Mouse (Mus musculus): ENCODE data around the gene Mst1. TPM values are rescaled to one million over a fixed set of nuclear protein-coding genes. Genes with fewer than 3 reads are reported as not detected.

Gene Mst1
- polyA plus RNA-seq, 1 experiment from 2014 or later: not detected

DNA sequence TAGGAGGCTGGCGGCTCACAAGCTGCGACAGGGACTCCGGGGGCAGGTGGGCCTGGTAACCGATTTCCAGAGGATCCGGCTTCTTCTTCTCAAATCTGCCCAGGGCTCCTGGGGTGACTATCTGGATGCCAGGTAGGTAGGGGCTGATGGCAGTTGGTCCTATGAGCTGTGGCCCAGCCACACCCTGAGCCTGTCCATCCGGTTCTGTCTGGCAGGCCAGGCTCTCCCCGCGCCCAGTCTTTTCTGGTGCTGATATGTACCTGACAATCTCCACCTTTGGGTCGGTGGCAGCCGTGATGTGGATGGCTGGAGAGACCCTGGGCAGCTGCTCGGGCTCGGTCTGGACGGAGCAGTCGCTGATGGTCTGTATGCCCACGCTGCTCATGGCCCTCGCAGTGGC is 29.9 kb downstream of the Mst1 start:
- Histone ChIP-seq H3K9ac (no peak overlapping the region), H3K4me1 (peaks cover 16% of the 10 kb centered on the region), H3K4me3 (no peak overlapping the region), H3K9me3 (replicated peaks) (no peaks in the 10 kb centered on the region), H3K27me3 (no peaks in the 10 kb centered on the region), H3K4me2 (no peak overlapping the region), H3K27ac (no peak overlapping the region), H3K36me3 (ENCODE audit: poor library complexity, severe bottlenecking) (peaks cover 78% of the 10 kb centered on the region)
- no peak for ATAC-seq
- 94% methylated on average over 16 of the region's 16 CpGs for WGBS

DNA sequence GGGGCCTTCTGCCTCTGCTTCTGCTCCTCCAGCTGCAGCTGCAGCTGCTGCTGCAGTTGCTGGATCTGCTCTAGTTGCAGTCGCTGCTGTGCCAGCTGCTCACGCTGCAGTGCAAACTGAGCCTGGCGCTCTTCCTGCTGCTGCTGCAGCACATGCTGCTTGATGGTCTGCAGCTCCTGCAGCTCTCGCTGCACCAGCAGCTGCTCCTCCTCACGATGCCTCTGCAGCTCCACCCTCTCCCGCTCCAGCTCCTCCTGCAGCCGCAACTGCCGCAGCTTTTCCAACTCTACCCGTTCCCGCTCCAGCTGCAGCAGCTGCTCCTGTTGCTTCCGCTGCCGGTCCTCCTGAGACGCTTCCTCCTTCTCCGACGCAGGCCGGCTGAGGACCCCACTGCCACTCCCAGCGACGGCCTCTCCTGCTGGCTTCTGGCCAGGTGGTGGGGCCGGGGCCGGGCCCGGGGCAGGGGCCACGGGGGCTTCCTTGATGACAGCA is 30.9 kb downstream of the Mst1 start:
- Histone ChIP-seq H3K9ac (0 out of 2 replicates have a peak overlapping the region, but pooled peaks have one; percentile 3), H3K27me3 (no peaks in the 10 kb centered on the region), H3K36me3 (ENCODE audit: poor library complexity, severe bottlenecking) (peaks cover 79% of the 10 kb centered on the region), H3K4me1 (peaks cover 13% of the 10 kb centered on the region), H3K9me3 (replicated peaks) (no peaks in the 10 kb centered on the region), H3K4me2 (peak overlapping the region; percentile 39), H3K4me3 (no peak overlapping the region; the same call in 1 of the 2 replicates), H3K27ac (peak overlapping the region; percentile 42; the same call in 1 of the 2 replicates)
- no peak for ATAC-seq
- WGBS: 20% methylated on average over 22 of the region's 22 CpGs

DNA sequence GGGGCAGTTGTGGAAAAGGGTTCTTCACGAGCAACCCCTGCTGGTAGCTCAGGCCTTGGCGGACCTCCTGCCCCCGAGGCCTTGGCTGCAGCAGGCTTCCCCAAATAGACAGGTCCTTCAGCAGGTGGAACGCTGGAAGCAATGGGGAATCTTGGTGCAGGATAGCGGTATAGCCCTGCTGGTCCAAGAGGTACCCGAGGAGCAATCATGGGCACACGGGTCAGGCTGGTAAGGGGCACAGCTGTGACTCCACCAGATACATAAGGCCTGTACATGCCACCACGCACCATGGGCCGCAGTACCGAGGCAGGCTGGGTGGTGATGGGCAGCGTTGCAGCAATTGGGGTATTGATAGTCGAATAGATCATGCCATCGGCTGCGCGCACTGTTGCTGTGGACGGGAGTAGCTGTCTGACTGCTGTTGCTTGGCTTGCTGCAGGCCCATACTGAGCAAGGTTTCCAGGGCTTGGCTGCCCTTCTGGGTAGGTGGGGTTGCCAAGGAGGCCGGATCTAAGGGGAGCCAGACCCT is 31.4 kb downstream of the Mst1 start:
- Histone ChIP-seq H3K36me3 (ENCODE audit: poor library complexity, severe bottlenecking) (peaks cover 79% of the 10 kb centered on the region), H3K4me1 (peaks cover 13% of the 10 kb centered on the region), H3K9ac (0 out of 2 replicates have a peak overlapping the region, but pooled peaks have one; percentile 3), H3K9me3 (replicated peaks) (no peaks in the 10 kb centered on the region), H3K4me3 (no peak overlapping the region), H3K27ac (no peak overlapping the region), H3K4me2 (peak overlapping the region; percentile 39), H3K27me3 (no peaks in the 10 kb centered on the region)
- ATAC-seq: no peak
- 79% methylated on average over 17 of the region's 17 CpGs for WGBS

DNA sequence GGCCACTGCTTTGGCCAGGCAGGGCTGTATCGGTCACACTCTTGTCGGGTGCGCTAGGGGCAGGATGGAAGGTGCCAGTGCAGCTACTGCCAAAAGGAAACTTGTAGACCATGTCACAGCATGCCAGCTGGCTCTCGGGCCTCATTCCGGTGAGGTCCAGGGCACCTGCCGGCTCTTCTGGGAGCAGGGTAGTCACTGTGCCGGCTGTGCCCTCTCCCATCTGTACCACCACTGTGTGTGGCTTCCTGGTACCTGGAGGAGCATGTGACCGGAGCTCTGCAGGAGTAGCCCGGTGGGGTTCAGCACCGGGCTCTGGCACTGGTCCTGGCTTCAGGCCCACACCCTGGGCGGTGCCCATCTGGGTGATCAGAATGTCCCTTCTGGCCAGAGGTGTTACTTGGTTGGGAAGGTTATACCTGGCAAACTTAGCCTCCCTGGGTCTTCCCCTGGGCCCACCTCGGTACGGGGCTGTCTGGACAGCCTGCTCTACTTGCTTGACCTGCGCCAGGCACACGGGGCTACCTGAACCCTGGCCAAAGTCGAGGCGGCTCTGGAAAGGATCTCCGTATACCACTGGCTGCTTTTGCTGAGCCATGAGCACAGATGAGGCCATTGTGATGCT is 32.6 kb downstream of the Mst1 start:
- Histone ChIP-seq H3K9me3 (replicated peaks) (no peaks in the 10 kb centered on the region), H3K4me2 (no peak overlapping the region), H3K9ac (no peak overlapping the region), H3K27me3 (no peaks in the 10 kb centered on the region), H3K4me3 (no peak overlapping the region), H3K36me3 (ENCODE audit: poor library complexity, severe bottlenecking) (peaks cover 74% of the 10 kb centered on the region), H3K4me1 (peaks cover 13% of the 10 kb centered on the region), H3K27ac (no peak overlapping the region)
- ATAC-seq: no peak
- 95% methylated on average over 18 of the region's 18 CpGs for WGBS

DNA sequence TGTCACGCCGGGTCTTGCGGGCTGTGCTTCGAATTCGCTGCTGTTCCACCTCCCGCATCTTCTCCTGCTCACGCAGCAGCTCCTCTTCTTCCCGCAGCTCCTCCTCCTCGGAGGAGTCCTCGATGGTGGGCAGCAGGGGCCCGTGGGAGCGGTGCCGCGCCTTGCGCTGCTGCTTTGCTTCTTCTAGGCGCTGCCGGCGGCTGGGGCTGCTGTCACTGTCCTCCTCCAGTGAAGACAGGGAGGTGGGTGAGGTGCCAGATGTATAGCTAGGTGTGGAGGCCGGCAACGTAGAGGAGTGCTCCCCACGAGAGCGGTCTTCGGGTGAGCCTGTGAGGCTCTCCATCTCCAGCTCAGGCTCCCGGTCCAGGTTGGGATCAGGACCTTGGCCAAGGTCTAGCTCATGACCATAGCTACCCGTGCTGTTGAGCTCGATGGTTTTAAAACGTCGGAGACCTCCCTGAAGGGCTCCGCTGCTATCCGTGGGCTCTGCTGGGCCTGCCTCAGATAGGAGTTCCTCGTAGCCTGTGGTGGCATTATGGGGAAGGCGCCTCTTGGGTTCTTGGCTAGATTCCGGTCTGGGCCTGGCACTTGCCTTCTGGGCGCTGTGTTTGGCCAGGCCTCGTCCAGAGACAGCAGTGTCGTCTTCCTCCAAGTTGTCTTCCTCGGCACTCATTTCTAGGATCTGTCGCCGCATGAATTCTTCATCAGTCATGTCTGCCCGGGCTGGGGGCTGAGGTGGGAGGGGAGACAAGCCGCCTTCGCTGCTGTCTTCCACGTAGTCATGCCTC is 35.2 kb downstream of the Mst1 start:
- Histone ChIP-seq H3K4me3 (no peak overlapping the region), H3K4me2 (no peak overlapping the region), H3K27me3 (no peaks in the 10 kb centered on the region), H3K36me3 (ENCODE audit: poor library complexity, severe bottlenecking) (peaks cover 65% of the 10 kb centered on the region), H3K27ac (no peak overlapping the region), H3K9ac (no peak overlapping the region), H3K4me1 (peaks cover 12% of the 10 kb centered on the region), H3K9me3 (replicated peaks) (no peaks in the 10 kb centered on the region)
- 77% methylated on average over 43 of the region's 43 CpGs for WGBS
- no peak for ATAC-seq

DNA sequence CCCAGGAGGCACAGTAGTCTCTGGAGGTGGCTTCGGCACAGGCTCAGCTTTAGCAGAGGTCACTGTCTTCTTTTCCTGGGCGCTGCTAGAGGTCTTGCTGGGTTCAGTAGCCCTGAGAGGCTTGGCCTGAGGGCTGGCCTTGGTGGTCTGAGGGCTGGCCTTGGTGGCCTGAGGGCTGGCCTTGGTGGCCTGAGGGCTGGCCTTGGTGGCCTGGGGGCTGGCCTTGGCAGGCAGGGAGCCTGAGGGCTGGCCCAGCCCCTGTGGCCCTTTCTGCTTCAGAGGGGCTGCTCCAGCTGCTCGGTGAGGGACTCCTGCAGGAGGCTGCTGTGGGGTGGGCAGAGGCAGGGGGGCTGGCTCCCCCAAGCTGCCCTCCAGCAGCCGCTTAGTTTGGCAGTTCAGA is 36.9 kb downstream of the Mst1 start:
- Histone ChIP-seq H3K27me3 (no peaks in the 10 kb centered on the region), H3K4me1 (no peaks in the 10 kb centered on the region), H3K36me3 (ENCODE audit: poor library complexity, severe bottlenecking) (peaks cover 52% of the 10 kb centered on the region), H3K4me2 (no peak overlapping the region), H3K9ac (no peak overlapping the region; the same call in 1 of the 2 replicates), H3K9me3 (replicated peaks) (no peaks in the 10 kb centered on the region), H3K27ac (no peak overlapping the region), H3K4me3 (no peak overlapping the region)
- ATAC-seq: no peak
- 57% methylated on average over 4 of the region's 4 CpGs for WGBS

DNA sequence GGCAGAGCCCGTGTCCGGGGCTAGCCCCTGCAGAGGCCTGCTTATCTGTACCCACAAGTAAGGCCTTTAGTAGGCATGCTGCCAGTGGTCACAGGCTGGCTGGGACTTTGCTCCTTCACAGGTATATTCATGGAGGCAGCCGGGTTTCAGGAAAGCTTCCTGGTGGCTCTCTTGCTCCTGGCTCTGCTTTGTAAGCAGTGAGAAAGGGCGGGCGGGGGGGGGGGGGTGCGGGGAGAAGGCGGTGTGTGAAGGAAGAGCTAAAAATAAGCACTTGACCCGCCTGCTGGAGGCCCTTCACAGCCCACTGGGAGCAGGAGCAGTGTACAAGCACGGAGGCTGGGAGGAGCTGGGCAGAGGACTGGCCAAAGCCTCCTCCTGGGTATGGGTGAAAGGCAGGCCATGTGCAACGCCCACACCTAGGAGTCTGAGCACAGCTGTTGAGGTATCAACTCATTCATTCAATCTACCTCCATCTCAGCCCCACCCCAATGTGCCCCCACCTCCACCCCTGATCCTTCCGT is 39.7 kb downstream of the Mst1 start:
- 65% methylated on average over 11 of the region's 11 CpGs for WGBS
- ATAC-seq: no peak
- no peak overlapping the region for H3K27ac ChIP-seq
- H3K4me1 ChIP-seq: no peaks in the 10 kb centered on the region
- no peak overlapping the region for H3K9ac ChIP-seq
- no peak overlapping the region for H3K4me3 ChIP-seq
- H3K36me3 ChIP-seq (ENCODE audit: poor library complexity, severe bottlenecking): peaks cover 24% of the 10 kb centered on the region
- no peaks in the 10 kb centered on the region for H3K27me3 ChIP-seq
- H3K9me3 ChIP-seq (replicated peaks): no peaks in the 10 kb centered on the region
- H3K4me2 ChIP-seq: no peak overlapping the region

DNA sequence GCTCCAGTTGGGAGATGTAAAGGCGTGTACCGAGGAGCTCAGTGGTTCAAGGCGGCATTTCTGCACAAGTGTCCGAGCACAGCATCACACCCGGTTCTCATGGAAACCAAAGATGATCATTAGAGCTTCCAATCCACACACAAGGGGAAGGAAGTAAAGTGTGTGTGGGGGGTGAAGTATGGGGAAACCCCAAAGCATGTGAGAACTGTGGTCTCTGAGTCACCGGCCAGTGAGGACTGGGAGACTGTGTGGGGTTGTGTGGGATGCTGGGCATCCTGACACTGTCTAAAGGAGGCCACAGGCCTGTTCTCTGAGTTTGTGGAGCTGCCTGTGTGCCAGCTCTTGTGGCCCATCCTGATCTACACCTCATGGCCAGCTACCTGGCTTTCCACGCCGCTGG is 40.4 kb downstream of the Mst1 start:
- Histone ChIP-seq H3K4me1 (no peaks in the 10 kb centered on the region), H3K9ac (no peak overlapping the region), H3K27ac (no peak overlapping the region), H3K4me2 (no peak overlapping the region), H3K9me3 (replicated peaks) (no peaks in the 10 kb centered on the region), H3K4me3 (no peak overlapping the region), H3K27me3 (no peaks in the 10 kb centered on the region), H3K36me3 (ENCODE audit: poor library complexity, severe bottlenecking) (peaks cover 22% of the 10 kb centered on the region)
- WGBS: 92% methylated on average over 8 of the region's 8 CpGs
- ATAC-seq: no peak

DNA sequence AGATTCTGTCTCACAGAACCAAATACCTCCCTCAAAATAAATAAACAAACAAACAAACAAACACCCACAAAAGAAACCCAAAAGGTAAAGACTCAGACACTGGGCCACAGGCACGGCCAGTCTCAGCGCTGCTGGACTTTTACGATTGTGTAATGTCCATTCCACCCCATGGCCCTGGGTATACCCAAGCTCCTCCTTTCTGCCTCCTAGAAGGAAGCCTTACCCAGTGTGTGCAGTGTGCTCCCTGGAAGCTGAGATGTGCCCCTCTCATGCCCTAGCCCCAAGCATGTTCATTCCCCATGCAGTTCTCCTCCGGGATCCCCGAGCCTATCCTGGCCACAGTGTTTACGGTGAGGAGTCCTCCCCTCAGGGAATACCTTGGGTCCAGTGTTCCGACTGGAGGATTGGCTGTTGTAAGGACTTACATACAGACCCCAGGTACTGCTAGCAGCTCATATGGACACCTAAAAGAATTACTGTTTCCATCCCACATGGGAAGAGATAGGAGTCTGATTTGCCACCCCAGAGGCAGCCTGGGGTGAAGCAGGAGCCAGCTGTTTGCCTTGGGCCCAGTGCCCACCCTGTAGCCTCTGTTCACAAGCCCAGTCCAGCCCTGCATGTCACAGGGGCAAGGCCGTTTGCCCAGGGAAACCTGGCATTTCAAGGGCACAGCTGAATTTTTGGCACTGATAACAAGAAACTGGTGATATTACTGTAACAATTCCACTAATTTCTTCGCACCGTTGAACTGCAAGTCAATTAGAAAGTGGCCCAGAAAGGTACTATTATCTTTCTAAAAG is 41.1 kb downstream of the Mst1 start:
- H3K9ac ChIP-seq: no peak overlapping the region
- H3K36me3 ChIP-seq (ENCODE audit: poor library complexity, severe bottlenecking): peaks cover 22% of the 10 kb centered on the region
- no peaks in the 10 kb centered on the region for H3K4me1 ChIP-seq
- no peaks in the 10 kb centered on the region for H3K27me3 ChIP-seq
- no peaks in the 10 kb centered on the region for H3K9me3 ChIP-seq (replicated peaks)
- no peak for ATAC-seq
- H3K27ac ChIP-seq: no peak overlapping the region
- no peak overlapping the region for H3K4me2 ChIP-seq
- WGBS: 91% methylated on average over 10 of the region's 10 CpGs
- no peak overlapping the region for H3K4me3 ChIP-seq

DNA sequence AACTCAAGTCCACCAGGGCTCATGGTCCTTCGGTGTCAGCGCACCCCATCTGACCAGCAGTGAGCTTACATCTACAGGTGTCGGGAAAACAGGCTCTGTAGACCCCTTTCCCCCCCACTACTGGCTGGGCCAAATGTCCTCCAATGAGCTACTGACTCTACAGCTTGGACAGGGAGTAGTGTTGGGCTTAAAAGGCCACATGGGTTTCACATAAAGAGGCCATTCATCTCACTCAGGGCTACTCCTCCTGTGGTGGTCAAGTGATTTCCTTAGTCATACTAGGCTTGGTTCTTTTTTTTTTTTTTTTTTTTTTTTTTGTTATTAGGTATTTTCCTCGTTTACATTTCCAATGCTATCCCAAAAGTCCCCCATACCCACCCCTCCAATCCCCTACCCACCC is 43.7 kb downstream of the Mst1 start:
- H3K4me2 ChIP-seq: no peak overlapping the region
- H3K27me3 ChIP-seq: no peaks in the 10 kb centered on the region
- no peak overlapping the region for H3K27ac ChIP-seq
- H3K4me1 ChIP-seq: no peaks in the 10 kb centered on the region
- no peak overlapping the region for H3K4me3 ChIP-seq
- H3K36me3 ChIP-seq (ENCODE audit: poor library complexity, severe bottlenecking): peaks cover 13% of the 10 kb centered on the region
- H3K9ac ChIP-seq: no peak overlapping the region
- H3K9me3 ChIP-seq (replicated peaks): no peaks in the 10 kb centered on the region
- WGBS: 77% methylated on average over 4 of the region's 4 CpGs
- ATAC-seq: no peak

DNA sequence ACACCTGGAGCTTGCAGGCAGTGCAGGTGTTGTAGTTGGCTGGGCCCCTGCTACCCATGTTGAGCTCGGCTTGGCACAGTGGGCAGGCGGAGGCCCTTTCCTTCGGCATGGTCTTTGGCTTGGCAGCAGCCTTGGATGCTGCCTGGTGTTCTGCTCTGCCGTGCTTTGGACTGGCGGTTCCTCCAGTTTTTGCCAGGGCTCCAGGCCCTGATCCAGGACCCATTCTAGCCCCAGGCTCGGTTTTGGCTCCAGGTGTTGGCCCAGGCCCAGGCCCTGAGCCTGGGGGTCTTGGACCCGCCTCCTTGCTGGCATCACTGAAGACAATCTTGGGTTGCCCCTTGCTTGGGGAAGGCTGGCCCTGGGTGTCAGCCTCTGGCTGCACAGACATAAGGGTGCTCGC is 45.5 kb downstream of the Mst1 start:
- Histone ChIP-seq H3K4me3 (no peak overlapping the region), H3K27ac (no peak overlapping the region), H3K4me2 (no peak overlapping the region), H3K36me3 (ENCODE audit: poor library complexity, severe bottlenecking) (peaks cover 13% of the 10 kb centered on the region), H3K9ac (no peak overlapping the region), H3K4me1 (no peaks in the 10 kb centered on the region), H3K27me3 (no peaks in the 10 kb centered on the region), H3K9me3 (replicated peaks) (no peaks in the 10 kb centered on the region)
- 84% methylated on average over 8 of the region's 8 CpGs for WGBS
- ATAC-seq: no peak
